Mouse (Mus musculus) cerebellum, adult 2 months (tissue): ENCODE data around the gene Zmiz2. TPM values are rescaled to one million over a fixed set of nuclear protein-coding genes. Genes with fewer than 3 reads are reported as not detected.

Source experiments
- DNase-seq, 2 experiments: peaks; one replicate each; pipeline ENCODE4 v3.0.0; 2021
- H3K27ac ChIP-seq: fragments of 200-500 bp; 2 replicates; pipeline ENCODE4 v1.5.1; 2012; ENCODE audit warnings: low read length, control low read depth, inconsistent platforms; ENCODE audit not compliant: insufficient read depth
- H3K27me3 ChIP-seq: fragments of 200-500 bp; 2 replicates; pipeline ENCODE4 v1.6.1; 2012; ENCODE audit warnings: inconsistent platforms, mild to moderate bottlenecking, low read length, moderate library complexity; ENCODE audit not compliant: control insufficient read depth, insufficient read depth
- H3K4me1 ChIP-seq: fragments of 200-500 bp; 2 replicates; pipeline ENCODE4 v1.6.1; 2011; ENCODE audit warnings: low read length; ENCODE audit not compliant: control insufficient read depth, insufficient read depth
- H3K4me3 ChIP-seq: fragments of 200-500 bp; replicated peaks from 2 replicates; pipeline ENCODE3; 2011; ENCODE audit warnings: mild to moderate bottlenecking, low read depth, low read length, control low read depth; ENCODE audit not compliant: insufficient read depth
- CTCF ChIP-seq: fragments of 200-500 bp; IDR thresholded peaks from 2 replicates; pipeline ENCODE4 v1.5.1; 2011; ENCODE audit warnings: low read depth, mild to moderate bottlenecking, control low read depth, low read length, moderate library complexity, borderline replicate concordance; ENCODE audit not compliant: insufficient read depth
- POLR2A ChIP-seq: fragments of 200-500 bp; IDR thresholded peaks from 2 replicates; pipeline ENCODE4 v1.6.1; 2011; ENCODE audit warnings: low read length, control low read depth, borderline replicate concordance; ENCODE audit not compliant: insufficient read depth
- WGBS: fragments of 180-500 bp; shearing (Covaris S2); methylation state at CpG from one replicate; pipeline ENCODE4 v1.1.7; 2018; 5-methylcytosine and 5-hydroxymethylcytosine counted together
- polyA plus RNA-seq: library from polyadenylated mRNA; depleted of rRNA; stranded (reverse); fragments of >200 nt; gene quantifications from 2 replicates; pipeline ENCODE4 v1.2.3, GENCODE M21; 2012

Gene Zmiz2
- polyA plus RNA-seq, 1 experiment: 90.4 TPM

DNA sequence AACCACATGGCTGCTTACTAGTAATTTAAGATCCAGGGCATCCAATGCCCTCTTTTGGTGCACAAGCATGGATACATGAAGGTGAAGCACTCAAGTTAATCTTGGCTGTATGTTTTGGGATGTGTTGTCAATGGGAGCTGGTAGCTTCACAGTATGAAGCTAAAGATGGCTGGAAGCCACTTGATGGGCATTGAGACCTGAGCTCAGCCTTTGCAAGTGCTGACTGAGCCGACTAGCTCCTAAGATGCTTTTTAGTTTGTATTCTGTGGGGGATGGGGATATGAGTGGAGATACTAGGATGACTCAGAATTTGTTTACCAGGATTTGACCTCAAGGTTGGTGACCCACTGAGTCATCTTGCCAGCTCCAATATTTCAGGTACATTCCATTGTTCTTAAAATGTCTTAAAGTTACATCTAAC is 31.4 kb downstream of the Zmiz2 start:
- no peak overlapping the region for H3K4me3 ChIP-seq
- no peak for DNase-seq
- WGBS: 7% methylated on average over 1 of the region's 1 CpGs
- H3K4me1 ChIP-seq: peaks cover 5% of the 10 kb centered on the region; the same call in 1 of the 2 replicates
- H3K27ac ChIP-seq: no peak overlapping the region
- H3K27me3 ChIP-seq: no peaks in the 10 kb centered on the region
- TF ChIP-seq CTCF (no peak), POLR2A (no peak)

GRCm38 (mm10) chr11:6420722-6421350 is 32.0 kb downstream of the Zmiz2 start:
- WGBS: 82% methylated on average over 2 of the region's 2 CpGs
- no peak overlapping the region for H3K4me3 ChIP-seq
- DNase-seq: no peak
- H3K4me1 ChIP-seq: peaks cover 5% of the 10 kb centered on the region; the same call in 1 of the 2 replicates
- H3K27ac ChIP-seq: 0 out of 2 replicates have a peak overlapping the region, but pooled peaks have one; percentile 27
- H3K27me3 ChIP-seq: no peaks in the 10 kb centered on the region
- TF ChIP-seq POLR2A (no peak), CTCF (no peak)

GRCm38 (mm10) chr11:6430186-6430585 is 41.3 kb downstream of the Zmiz2 start:
- TF ChIP-seq CTCF (no peak), POLR2A (no peak)
- Histone ChIP-seq H3K4me3 (no peak overlapping the region), H3K4me1 (no peaks in the 10 kb centered on the region), H3K27me3 (no peaks in the 10 kb centered on the region), H3K27ac (no peak overlapping the region)
- DNase-seq: no peak
- WGBS: 89% methylated on average over 7 of the region's 7 CpGs

- H3K4me3 ChIP-seq: no peak overlapping the region
- WGBS: 62% methylated on average over 8 of the region's 8 CpGs
- TF ChIP-seq CTCF (peak; percentile 68), POLR2A (no peak)
- H3K27ac ChIP-seq: no peak overlapping the region
- H3K4me1 ChIP-seq: no peaks in the 10 kb centered on the region
- peak; percentile 49 to 51 for DNase-seq
- H3K27me3 ChIP-seq: no peaks in the 10 kb centered on the region
These were observed 47.6 kb downstream of the Zmiz2 start for GRCm38 (mm10) chr11:6436442-6436841.

DNA sequence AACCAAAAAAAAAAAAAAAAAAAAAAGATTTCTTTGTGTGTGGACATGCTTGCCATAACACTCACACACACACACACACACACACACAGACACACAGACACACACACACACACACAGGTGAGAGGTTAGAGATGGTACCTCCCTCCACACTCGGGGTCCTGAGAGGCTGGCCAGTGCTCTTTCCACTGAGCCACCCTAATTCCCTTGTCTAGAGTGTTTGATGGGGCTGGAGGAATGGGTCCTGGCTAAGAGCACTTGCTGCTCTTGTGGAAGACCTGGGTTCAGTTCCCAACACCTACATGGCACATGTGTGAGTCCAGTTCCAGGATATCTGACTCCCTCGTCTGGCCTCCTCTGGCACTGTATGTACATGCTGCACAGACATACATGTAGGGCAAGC is 48.8 kb downstream of the Zmiz2 start:
- Histone ChIP-seq H3K27ac (no peak overlapping the region), H3K4me3 (no peak overlapping the region), H3K4me1 (no peaks in the 10 kb centered on the region; the same call in 1 of the 2 replicates), H3K27me3 (no peaks in the 10 kb centered on the region)
- 93% methylated on average over 2 of the region's 2 CpGs for WGBS
- TF ChIP-seq CTCF (no peak), POLR2A (no peak)
- DNase-seq: no peak

GRCm38 (mm10) chr11:6440171-6440570 is 51.3 kb downstream of the Zmiz2 start:
- no peak for TF ChIP-seq CTCF
- TF ChIP-seq POLR2A: no peak
- Histone ChIP-seq H3K4me3 (no peak overlapping the region), H3K27ac (no peak overlapping the region), H3K4me1 (peaks cover 4% of the 10 kb centered on the region; the same call in 1 of the 2 replicates), H3K27me3 (no peaks in the 10 kb centered on the region)
- WGBS: 95% methylated on average over 4 of the region's 4 CpGs
- no peak for DNase-seq

DNA sequence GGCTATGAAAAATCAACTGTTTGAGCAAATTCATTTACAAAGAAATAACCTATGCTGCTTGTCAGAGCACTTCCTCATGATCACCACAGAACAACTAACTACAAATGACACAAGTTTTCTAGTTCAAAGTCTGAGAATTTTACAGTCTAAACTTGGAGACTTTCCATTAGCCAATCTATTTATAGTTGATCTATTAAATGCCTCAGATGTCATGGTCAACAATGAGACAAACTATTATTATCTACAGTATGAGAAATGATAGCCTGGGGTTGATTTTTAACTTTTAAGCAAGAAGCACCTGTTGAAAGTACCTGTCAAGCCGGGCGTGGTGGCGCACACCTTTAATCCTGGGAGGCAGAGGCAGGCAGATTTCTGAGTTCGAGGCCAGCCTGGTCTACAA is 53.7 kb downstream of the Zmiz2 start:
- WGBS: 95% methylated on average over 4 of the region's 4 CpGs
- DNase-seq: no peak
- no peak overlapping the region for H3K27ac ChIP-seq
- no peak for TF ChIP-seq POLR2A
- TF ChIP-seq CTCF: no peak
- H3K4me3 ChIP-seq: no peak overlapping the region
- no peaks in the 10 kb centered on the region for H3K27me3 ChIP-seq
- H3K4me1 ChIP-seq: peaks cover 4% of the 10 kb centered on the region; the same call in 1 of the 2 replicates

DNA sequence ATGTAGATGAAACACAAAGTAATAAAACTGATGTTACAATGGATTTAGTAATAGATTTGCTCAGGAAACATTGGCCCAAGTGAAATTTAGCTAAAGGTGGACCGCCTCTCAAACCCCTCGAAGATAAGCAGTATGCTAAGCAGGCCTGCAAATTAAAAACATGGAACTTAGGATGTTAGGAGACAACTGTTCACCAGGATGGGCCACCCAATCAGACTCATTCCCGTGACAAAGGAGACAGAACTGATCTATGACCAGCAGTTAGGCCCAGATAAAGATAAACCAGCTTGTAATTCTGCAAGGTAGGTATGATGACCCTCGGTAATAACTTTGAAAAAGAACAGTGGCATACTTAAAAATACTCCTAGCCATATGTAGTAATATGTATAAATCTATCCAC is 54.2 kb downstream of the Zmiz2 start:
- WGBS: 27% methylated on average over 4 of the region's 4 CpGs
- Histone ChIP-seq H3K4me3 (peak overlapping the region; percentile 95), H3K27me3 (no peaks in the 10 kb centered on the region), H3K4me1 (peaks cover 4% of the 10 kb centered on the region; the same call in 1 of the 2 replicates), H3K27ac (no peak overlapping the region)
- DNase-seq: no peak
- TF ChIP-seq POLR2A (no peak), CTCF (no peak)
